Mouse (Mus musculus) hindbrain, embryonic 13.5 days (tissue): ENCODE data around the gene Snapc1. TPM values are rescaled to one million over a fixed set of nuclear protein-coding genes. Genes with fewer than 3 reads are reported as not detected.

Source experiments
- ATAC-seq: fragments of 200-750 bp; cut with Nextera tagmentation; 2 replicates; pipeline ENCODE4 v1.8.0; 2017; ENCODE audit warnings: moderate TSS enrichment; ENCODE audit not compliant: low FRiP score
- H3K27ac ChIP-seq: fragments of 300-500 bp; sonication (generic); 2 replicates; pipeline ENCODE4 v1.5.1; 2015; ENCODE audit warnings: inconsistent platforms, mild to moderate bottlenecking, moderate library complexity
- H3K27me3 ChIP-seq: fragments of 300-500 bp; sonication (generic); 2 replicates; pipeline ENCODE4 v1.6.1; 2015; ENCODE audit warnings: mild to moderate bottlenecking, inconsistent platforms
- H3K36me3 ChIP-seq: fragments of 300-500 bp; sonication (generic); 2 replicates; pipeline ENCODE4 v1.6.1; 2015; ENCODE audit warnings: mild to moderate bottlenecking, inconsistent platforms
- H3K4me1 ChIP-seq: fragments of 300-500 bp; sonication (generic); replicated peaks from 2 replicates; pipeline ENCODE4 v1.6.1; 2015; ENCODE audit warnings: inconsistent platforms
- H3K4me2 ChIP-seq: fragments of 300-500 bp; sonication (generic); 2 replicates; pipeline ENCODE4 v1.6.1; 2015; ENCODE audit warnings: inconsistent platforms, mild to moderate bottlenecking, moderate library complexity
- H3K4me3 ChIP-seq: fragments of 300-500 bp; sonication (generic); 2 replicates; pipeline ENCODE4 v1.5.1; 2015; ENCODE audit warnings: mild to moderate bottlenecking, inconsistent platforms
- H3K9ac ChIP-seq: fragments of 300-500 bp; sonication (generic); 2 replicates; pipeline ENCODE4 v1.6.1; 2015; ENCODE audit warnings: mild to moderate bottlenecking, inconsistent platforms
- H3K9me3 ChIP-seq: fragments of 300-500 bp; sonication (generic); 2 replicates; pipeline ENCODE4 v1.6.1; 2016; ENCODE audit warnings: inconsistent platforms
- WGBS: fragments of 180-500 bp; shearing (Covaris S2); methylation state at CpG from one replicate; pipeline ENCODE4 v1.1.7; 2015; 5-methylcytosine and 5-hydroxymethylcytosine counted together
- polyA plus RNA-seq: library from polyadenylated mRNA; unstranded; fragments of >200 nt; fragmentation: Nextera tagmentation; extraction: Ambion mirVana; gene quantifications from 2 replicates; pipeline ENCODE4 v1.2.1, GENCODE M21; 2015

Gene Snapc1
- polyA plus RNA-seq, 1 experiment from 2014 or later, result 39.0 TPM

DNA sequence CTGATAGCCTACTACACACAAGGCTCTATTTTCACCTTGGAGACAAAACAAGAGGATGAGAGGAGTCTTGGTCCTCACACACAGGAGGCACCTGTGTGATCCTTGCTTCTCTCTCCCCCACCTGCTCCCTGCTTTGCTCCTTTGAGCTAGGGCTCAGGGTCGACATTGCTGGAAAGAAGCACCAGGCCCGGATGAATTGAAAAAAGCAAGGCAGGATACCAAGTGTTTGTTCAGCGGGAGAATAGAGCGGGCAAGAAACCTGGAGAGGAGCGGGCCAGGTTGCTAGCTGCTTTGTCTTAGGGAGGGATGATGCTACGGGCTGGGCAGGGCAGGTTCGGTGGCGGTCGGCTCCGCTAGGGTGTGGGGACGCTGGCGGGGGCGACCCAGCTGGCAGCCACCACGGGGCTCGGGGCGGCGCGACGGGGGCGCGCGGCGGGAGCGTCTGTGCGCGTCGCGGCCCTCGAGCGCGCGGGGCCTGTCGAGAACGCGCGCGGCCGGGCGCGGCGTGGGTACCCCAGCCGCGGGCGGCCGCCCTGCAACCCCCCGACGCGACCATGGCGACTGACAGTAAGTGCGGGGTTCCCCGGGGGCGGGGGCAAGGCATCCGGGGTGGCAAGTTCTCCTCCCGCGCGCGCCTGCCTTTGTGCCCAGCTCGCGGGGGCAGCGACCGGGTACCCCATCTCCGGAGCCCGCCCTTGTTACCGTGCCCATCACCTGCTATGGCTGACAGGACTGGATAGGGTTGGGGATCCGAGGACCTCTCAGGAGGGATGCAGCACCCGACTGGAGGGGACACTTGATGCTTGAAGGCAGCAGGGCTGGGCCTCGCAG lies 33.2 kb downstream of the Snapc1 start, which contains the start of gene Syt16:
Gene Syt16, plus strand, starts transcription at position 365 of the 831 bp plus-strand sequence.
- Histone ChIP-seq H3K9ac (peak within 1 kb of the TSS; percentile 83), H3K4me3 (peak within 1 kb of the TSS; percentile 57), H3K27me3 (peaks cover 32% of the 10 kb centered on the region), H3K4me1 (peaks cover 15% of the 10 kb centered on the region), H3K27ac (peak within 1 kb of the TSS; percentile 86), H3K9me3 (no peaks in the 10 kb centered on the region), H3K4me2 (peak within 1 kb of the TSS; percentile 78), H3K36me3 (no peaks in the 10 kb centered on the region)
- WGBS, result under 1% methylated on average over 67 of the region's 67 CpGs
- ATAC-seq, result peak; percentile 89

DNA sequence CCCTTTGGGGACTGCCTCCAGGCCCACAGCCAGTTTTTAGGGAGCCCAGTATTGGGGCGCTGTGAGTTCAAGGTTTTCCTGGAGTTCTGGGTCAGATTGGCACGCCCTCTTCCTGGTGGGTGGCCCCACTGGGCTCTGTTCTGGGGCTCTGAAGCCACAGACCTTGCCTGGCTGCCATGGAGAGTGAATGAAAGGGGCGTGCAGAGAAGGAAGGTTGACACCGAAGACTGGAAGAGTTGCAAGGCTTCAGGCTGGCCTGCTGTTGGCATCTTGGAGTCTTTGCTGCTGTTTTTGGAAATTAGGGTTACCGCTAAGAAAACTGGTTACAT lies 33.8 kb downstream of the Snapc1 start:
- ATAC-seq, result no peak; the same call in 1 of the 2 replicates
- peak overlapping the region; percentile 83 for H3K9ac ChIP-seq
- H3K4me1 ChIP-seq, result peaks cover 15% of the 10 kb centered on the region
- WGBS, result 22% methylated on average over 5 of the region's 5 CpGs
- H3K9me3 ChIP-seq, result no peaks in the 10 kb centered on the region
- peak overlapping the region; percentile 57 for H3K4me3 ChIP-seq
- H3K36me3 ChIP-seq, result no peaks in the 10 kb centered on the region
- peak overlapping the region; percentile 78 for H3K4me2 ChIP-seq
- H3K27ac ChIP-seq, result peak overlapping the region; percentile 86
- peaks cover 32% of the 10 kb centered on the region for H3K27me3 ChIP-seq

DNA sequence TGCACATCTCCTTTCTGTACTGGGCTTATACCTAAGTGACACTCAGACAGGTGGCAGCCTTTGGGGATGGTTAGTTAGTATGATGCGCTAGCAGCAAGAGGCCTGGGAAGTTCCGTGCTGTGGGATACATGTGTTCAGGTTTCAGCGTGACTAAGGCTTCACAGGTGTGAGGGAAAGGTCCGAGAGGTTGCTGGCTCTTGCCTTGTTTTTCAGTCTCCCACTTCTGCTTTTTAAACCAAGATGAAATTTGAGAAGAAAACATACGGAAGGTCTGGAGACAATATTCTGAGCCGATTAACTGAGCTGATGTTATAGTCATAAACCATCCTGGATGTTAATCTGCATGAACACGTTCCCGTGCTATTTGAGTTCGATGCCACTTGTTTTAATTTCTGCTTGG lies 38.2 kb downstream of the Snapc1 start:
- peaks cover 6% of the 10 kb centered on the region for H3K4me1 ChIP-seq
- no peak overlapping the region for H3K9ac ChIP-seq
- WGBS, result 89% methylated on average over 9 of the region's 9 CpGs
- no peak overlapping the region for H3K27ac ChIP-seq
- ATAC-seq, result no peak
- no peak overlapping the region for H3K4me3 ChIP-seq
- no peak overlapping the region for H3K4me2 ChIP-seq
- no peaks in the 10 kb centered on the region for H3K9me3 ChIP-seq
- no peaks in the 10 kb centered on the region for H3K36me3 ChIP-seq
- peaks cover 19% of the 10 kb centered on the region for H3K27me3 ChIP-seq

DNA sequence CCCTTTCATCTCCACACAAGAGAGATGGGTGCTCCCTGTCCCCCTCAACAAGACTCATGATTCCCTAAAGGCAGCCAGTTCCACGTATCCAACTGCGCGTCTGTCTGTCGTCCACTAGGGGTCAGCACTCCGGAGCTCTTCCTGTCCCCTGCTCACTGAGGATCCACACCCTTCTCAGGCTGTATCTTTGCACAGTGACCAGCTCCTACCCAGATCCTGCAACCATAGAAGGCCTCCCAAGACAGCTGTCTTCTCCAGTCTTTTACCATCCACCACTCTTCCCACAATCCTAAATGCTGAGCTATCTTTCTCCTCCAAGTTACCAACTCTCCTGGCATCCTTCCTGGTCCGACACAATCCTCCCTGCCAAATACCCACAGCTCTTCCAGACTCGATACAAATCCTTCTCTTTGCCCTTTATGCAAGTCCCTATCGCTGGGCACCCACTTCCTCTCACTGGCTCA lies 45.2 kb downstream of the Snapc1 start:
- Histone ChIP-seq H3K36me3 (no peaks in the 10 kb centered on the region), H3K9me3 (no peaks in the 10 kb centered on the region), H3K4me2 (no peak overlapping the region), H3K9ac (no peak overlapping the region), H3K4me1 (peaks cover 4% of the 10 kb centered on the region; the same call in 1 of the 2 replicates), H3K27me3 (no peaks in the 10 kb centered on the region), H3K4me3 (no peak overlapping the region), H3K27ac (no peak overlapping the region)
- WGBS, result 28% methylated on average over 8 of the region's 8 CpGs
- ATAC-seq, result no peak

DNA sequence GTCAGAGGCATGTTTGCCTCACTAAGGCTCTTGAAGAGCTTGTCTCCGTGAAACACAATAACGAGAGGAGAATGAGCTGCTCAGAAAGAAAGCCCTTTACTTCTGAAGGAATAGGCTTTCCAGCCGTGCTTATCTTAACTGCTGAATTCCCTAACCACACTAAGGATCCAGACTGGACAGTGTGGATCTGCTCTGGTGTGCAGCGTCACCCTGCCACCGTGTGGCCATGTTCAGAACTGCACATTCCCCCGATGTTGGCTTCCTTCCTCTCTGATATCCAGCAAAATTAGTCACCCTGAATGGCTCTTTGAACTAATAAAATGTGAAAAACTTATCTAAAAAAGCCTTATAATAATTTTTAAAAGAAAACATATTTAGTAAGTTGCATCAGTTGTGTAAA lies 49.5 kb downstream of the Snapc1 start:
- peak; percentile 79 for ATAC-seq
- H3K27me3 ChIP-seq, result no peaks in the 10 kb centered on the region
- no peak overlapping the region for H3K4me3 ChIP-seq
- no peaks in the 10 kb centered on the region for H3K9me3 ChIP-seq
- no peaks in the 10 kb centered on the region for H3K36me3 ChIP-seq
- no peak overlapping the region for H3K4me2 ChIP-seq
- no peak overlapping the region for H3K9ac ChIP-seq
- 1% methylated on average over 6 of the region's 6 CpGs for WGBS
- no peak overlapping the region for H3K27ac ChIP-seq
- H3K4me1 ChIP-seq, result peaks cover 4% of the 10 kb centered on the region; the same call in 1 of the 2 replicates

DNA sequence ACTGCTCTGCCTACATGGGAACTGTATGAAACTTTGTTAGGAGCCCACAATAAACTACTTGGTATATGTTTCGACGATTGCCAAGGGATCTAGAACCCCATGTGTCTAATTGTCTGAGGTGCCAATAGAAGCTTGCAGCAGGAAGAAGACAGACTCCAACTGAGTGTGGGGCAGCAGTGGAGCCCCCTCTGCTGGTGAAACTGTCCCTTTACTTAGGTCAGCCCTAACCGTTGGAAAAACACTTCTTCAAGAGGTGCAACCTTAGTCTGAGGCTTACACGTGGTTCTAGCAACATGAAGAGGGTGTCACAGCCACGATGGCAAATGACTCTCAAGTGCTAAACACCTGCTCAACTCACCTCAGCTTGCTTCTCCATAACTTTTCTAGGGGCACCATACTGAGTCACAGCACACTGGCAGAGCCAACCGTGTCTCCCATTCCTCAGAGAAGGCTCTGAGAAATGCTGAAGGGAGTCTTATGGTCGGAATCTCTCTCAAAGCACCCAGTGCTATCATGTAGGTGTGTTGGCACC lies 50.5 kb downstream of the Snapc1 start:
- Histone ChIP-seq H3K9ac (no peak overlapping the region), H3K4me3 (no peak overlapping the region), H3K9me3 (no peaks in the 10 kb centered on the region), H3K27ac (no peak overlapping the region), H3K4me1 (peaks cover 4% of the 10 kb centered on the region; the same call in 1 of the 2 replicates), H3K4me2 (no peak overlapping the region), H3K27me3 (no peaks in the 10 kb centered on the region), H3K36me3 (no peaks in the 10 kb centered on the region)
- 67% methylated on average over 7 of the region's 7 CpGs for WGBS
- no peak for ATAC-seq

DNA sequence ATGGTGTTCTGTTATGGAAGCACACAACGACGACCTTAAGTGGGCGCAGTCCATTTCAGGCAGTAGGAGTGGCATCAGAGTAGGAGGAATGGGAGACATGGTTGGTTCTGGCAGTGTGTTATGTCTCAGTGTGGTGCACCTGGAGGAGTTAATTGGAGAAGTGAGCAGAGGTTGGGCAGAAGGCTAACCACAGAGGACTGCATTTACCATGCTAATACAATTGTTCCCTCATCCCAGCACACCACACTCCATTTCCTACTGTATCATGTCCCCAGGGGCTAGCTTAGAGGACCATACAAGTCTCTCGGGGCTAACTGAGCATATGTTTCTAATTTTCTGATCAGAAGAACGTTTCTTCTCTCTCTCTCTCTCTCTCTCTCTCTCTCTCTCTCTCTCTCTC lies 51.2 kb downstream of the Snapc1 start:
- no peaks in the 10 kb centered on the region for H3K27me3 ChIP-seq
- no peak overlapping the region for H3K9ac ChIP-seq
- no peak for ATAC-seq
- no peak overlapping the region for H3K4me2 ChIP-seq
- no peaks in the 10 kb centered on the region for H3K9me3 ChIP-seq
- H3K4me3 ChIP-seq, result no peak overlapping the region
- peaks cover 4% of the 10 kb centered on the region; the same call in 1 of the 2 replicates for H3K4me1 ChIP-seq
- H3K36me3 ChIP-seq, result no peaks in the 10 kb centered on the region
- H3K27ac ChIP-seq, result no peak overlapping the region
- WGBS, result 85% methylated on average over 5 of the region's 5 CpGs

DNA sequence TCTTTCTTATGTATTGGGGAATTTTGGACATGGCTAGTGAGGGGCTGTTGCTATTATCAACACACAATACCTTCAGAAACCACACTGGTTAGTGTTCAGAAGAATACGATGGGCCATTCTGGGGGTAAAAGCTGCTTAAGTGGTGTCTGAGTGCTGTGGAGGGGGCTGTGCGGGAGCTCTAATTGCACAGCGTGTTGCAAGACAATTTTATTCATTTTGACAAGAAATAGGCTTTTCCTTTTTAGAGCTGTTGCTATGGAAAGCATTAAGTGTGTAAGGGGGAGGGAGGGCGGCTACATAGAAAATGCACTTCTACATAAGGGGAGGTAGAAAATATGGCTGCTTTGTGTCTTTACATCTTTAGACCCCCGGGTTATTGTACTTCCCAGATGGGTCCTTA lies 59.0 kb downstream of the Snapc1 start:
- H3K4me2 ChIP-seq, result no peak overlapping the region
- no peak overlapping the region for H3K27ac ChIP-seq
- H3K4me1 ChIP-seq, result no peaks in the 10 kb centered on the region
- no peak overlapping the region for H3K9ac ChIP-seq
- H3K27me3 ChIP-seq, result no peaks in the 10 kb centered on the region
- ATAC-seq, result no peak
- no peak overlapping the region for H3K4me3 ChIP-seq
- 72% methylated on average over 5 of the region's 5 CpGs for WGBS
- no peaks in the 10 kb centered on the region for H3K9me3 ChIP-seq
- no peaks in the 10 kb centered on the region for H3K36me3 ChIP-seq

- 88% methylated on average over 2 of the region's 2 CpGs for WGBS
Observed at GRCm38 (mm10) chr12:74024912-74025311, 60.6 kb downstream of the Snapc1 start.

More at GRCm38 (mm10) chr12:74024912-74025311, 60.6 kb downstream of the Snapc1 start:
- Histone ChIP-seq H3K9me3 (no peaks in the 10 kb centered on the region), H3K27me3 (no peaks in the 10 kb centered on the region), H3K4me2 (no peak overlapping the region), H3K4me3 (no peak overlapping the region), H3K9ac (no peak overlapping the region), H3K27ac (no peak overlapping the region), H3K4me1 (no peaks in the 10 kb centered on the region), H3K36me3 (no peaks in the 10 kb centered on the region)
- ATAC-seq, result no peak

Other genes with a start within 250 kb of the Snapc1 start
- gene Hif1a, start 63.1 kb upstream of the Snapc1 start, polyA plus RNA-seq, result 80.0 and 84.1 TPM in 2 replicates
- 20.9 and 23.9 TPM in 2 replicates for gene Gm49321, start 26.8 kb upstream of the Snapc1 start, polyA plus RNA-seq
- 50.9 and 53.6 TPM in 2 replicates for gene Syt16, start 33.2 kb downstream of the Snapc1 start, polyA plus RNA-seq